Mouse (Mus musculus) thymus, adult 2 months (tissue): ENCODE measurements around the gene Rusc2. TPM values are rescaled to one million over a fixed set of nuclear protein-coding genes. Genes with fewer than 3 reads are reported as not detected.

Experiments used
- DNase-seq: peaks from one replicate; pipeline ENCODE4 v3.0.0; 2021
- H3K27ac ChIP-seq: fragments of 200-500 bp; 2 replicates; pipeline ENCODE4 v1.5.1; 2012; ENCODE audit warnings: low read length, control low read depth; ENCODE audit not compliant: control insufficient read depth, insufficient read depth
- H3K27me3 ChIP-seq: fragments of 200-500 bp; 2 replicates; pipeline ENCODE4 v1.6.1; 2012; ENCODE audit warnings: mild to moderate bottlenecking, low read length, moderate library complexity, mixed read lengths; ENCODE audit not compliant: control insufficient read depth, insufficient read depth
- H3K36me3 ChIP-seq: fragments of 200-500 bp; 2 replicates; pipeline ENCODE4 v1.6.1; 2012; ENCODE audit warnings: mild to moderate bottlenecking, low read length, moderate library complexity; ENCODE audit not compliant: control insufficient read depth, insufficient read depth
- H3K4me1 ChIP-seq: fragments of 200-500 bp; replicated peaks from 2 replicates; pipeline ENCODE4 v1.6.1; 2012; ENCODE audit warnings: low read length; ENCODE audit not compliant: control insufficient read depth, insufficient read depth
- H3K4me3 ChIP-seq: fragments of 200-500 bp; 2 replicates; pipeline ENCODE4 v1.5.1; 2012; ENCODE audit warnings: mild to moderate bottlenecking, low read length, control low read depth, moderate library complexity; ENCODE audit not compliant: control insufficient read depth, insufficient read depth
- CTCF ChIP-seq: fragments of 200-500 bp; IDR thresholded peaks from 2 replicates; pipeline ENCODE4 v1.5.1; 2012; ENCODE audit warnings: mild to moderate bottlenecking, control low read depth, low read length, moderate library complexity, borderline replicate concordance; ENCODE audit not compliant: control insufficient read depth, poor library complexity, insufficient read depth; ENCODE audit errors: extremely low read depth
- POLR2A ChIP-seq: fragments of 200-500 bp; IDR thresholded peaks from 2 replicates; pipeline ENCODE4 v1.6.1; 2012; ENCODE audit warnings: mild to moderate bottlenecking, low read length, control low read depth, moderate library complexity; ENCODE audit not compliant: control insufficient read depth, poor library complexity, insufficient read depth; ENCODE audit errors: extremely low read depth
- WGBS: fragments of 180-500 bp; shearing (Covaris S2); methylation state at CpG from one replicate; pipeline ENCODE4 v1.1.7; 2018; 5-methylcytosine and 5-hydroxymethylcytosine counted together
- polyA plus RNA-seq: library from polyadenylated mRNA; depleted of rRNA; stranded (reverse); fragments of >200 nt; gene quantifications from 2 replicates; pipeline ENCODE4 v1.2.3, GENCODE M21; 2012

The Rusc2 gene
- polyA plus RNA-seq, 1 experiment, result 4.2 TPM

DNA sequence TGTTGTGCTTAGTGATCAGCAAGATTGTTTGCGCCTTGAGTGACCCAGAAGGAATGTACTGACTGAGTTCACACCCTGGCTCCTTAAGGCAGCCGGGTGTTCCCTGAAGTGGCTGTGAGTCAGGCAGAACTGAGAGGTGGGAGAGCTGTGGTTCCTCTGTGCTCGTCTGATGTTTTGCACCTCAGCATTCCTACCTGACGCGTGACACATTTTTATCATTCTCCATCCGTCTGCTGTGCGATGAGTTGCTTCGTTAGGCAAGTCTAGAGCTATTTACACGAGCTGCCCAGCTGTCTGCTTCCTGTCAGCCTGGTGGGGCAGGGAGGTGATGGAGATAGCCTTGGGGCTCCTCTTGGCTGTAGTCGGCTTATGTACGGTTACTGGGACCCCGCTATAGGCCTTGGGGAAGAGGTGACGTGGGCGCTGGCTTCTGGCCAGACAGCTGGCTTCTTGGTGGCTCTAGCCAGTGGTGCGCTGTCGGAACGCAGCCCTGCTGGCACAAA is 17.1 kb downstream of the Rusc2 start:
- H3K27ac ChIP-seq, result no peak overlapping the region
- 68% methylated on average over 17 of the region's 17 CpGs for WGBS
- no peaks in the 10 kb centered on the region for H3K4me1 ChIP-seq
- no peaks in the 10 kb centered on the region for H3K27me3 ChIP-seq
- no peak for DNase-seq
- no peak overlapping the region for H3K4me3 ChIP-seq
- H3K36me3 ChIP-seq, result no peaks in the 10 kb centered on the region
- TF ChIP-seq POLR2A (no peak), CTCF (no peak)

GRCm38 (mm10) chr4:43399391-43400131 is 17.8 kb downstream of the Rusc2 start:
- Histone ChIP-seq H3K27ac (peak overlapping the region; percentile 12; the same call in 1 of the 2 replicates), H3K4me3 (no peak overlapping the region), H3K36me3 (no peaks in the 10 kb centered on the region), H3K27me3 (no peaks in the 10 kb centered on the region), H3K4me1 (no peaks in the 10 kb centered on the region)
- DNase-seq, result no peak
- TF ChIP-seq POLR2A (no peak), CTCF (no peak)
- WGBS, result 88% methylated on average over 31 of the region's 31 CpGs

DNA sequence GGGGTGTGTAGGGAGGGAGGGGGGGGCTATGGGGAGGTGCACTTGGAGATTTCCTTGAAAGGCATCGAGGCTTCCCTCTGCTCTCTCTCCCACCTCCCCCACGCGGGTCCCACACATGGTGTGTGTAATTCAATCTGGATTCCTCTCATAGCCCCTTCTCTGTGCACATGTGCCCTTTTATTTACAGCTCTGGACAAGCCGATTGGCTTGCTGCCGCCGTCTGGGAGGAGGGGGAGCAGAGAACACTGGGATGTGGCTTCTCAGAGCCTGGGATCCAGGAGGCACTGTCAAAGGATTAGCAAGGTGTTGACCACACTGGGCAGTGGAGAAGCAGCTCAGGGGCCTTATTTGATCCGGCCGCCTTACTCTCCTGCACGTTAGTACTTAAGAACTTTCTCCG is 19.2 kb downstream of the Rusc2 start:
- Histone ChIP-seq H3K4me3 (no peak overlapping the region), H3K27me3 (no peaks in the 10 kb centered on the region), H3K27ac (no peak overlapping the region), H3K4me1 (no peaks in the 10 kb centered on the region), H3K36me3 (no peaks in the 10 kb centered on the region)
- 81% methylated on average over 10 of the region's 10 CpGs for WGBS
- no peak for TF ChIP-seq CTCF
- no peak for TF ChIP-seq POLR2A
- DNase-seq, result no peak

- no peak for DNase-seq
- H3K36me3 ChIP-seq, result no peaks in the 10 kb centered on the region
- no peaks in the 10 kb centered on the region for H3K4me1 ChIP-seq
- no peaks in the 10 kb centered on the region; the same call in 1 of the 2 replicates for H3K27me3 ChIP-seq
- WGBS, result 90% methylated on average over 10 of the region's 10 CpGs
- TF ChIP-seq CTCF, result no peak
- TF ChIP-seq POLR2A, result no peak
- H3K27ac ChIP-seq, result no peak overlapping the region
- H3K4me3 ChIP-seq, result no peak overlapping the region
These were observed 19.7 kb downstream of the Rusc2 start for GRCm38 (mm10) chr4:43401486-43401885.

- 55% methylated on average over 9 of the region's 9 CpGs for WGBS
- Histone ChIP-seq H3K4me3 (no peak overlapping the region), H3K36me3 (no peaks in the 10 kb centered on the region), H3K27ac (no peak overlapping the region), H3K4me1 (no peaks in the 10 kb centered on the region), H3K27me3 (no peaks in the 10 kb centered on the region; the same call in 1 of the 2 replicates)
- DNase-seq, result no peak
- TF ChIP-seq CTCF (no peak), POLR2A (no peak)
These were observed 20.4 kb downstream of the Rusc2 start for GRCm38 (mm10) chr4:43402212-43402611.

GRCm38 (mm10) chr4:43404697-43405096 is 22.9 kb downstream of the Rusc2 start:
- H3K4me1 ChIP-seq, result no peaks in the 10 kb centered on the region
- no peak overlapping the region for H3K27ac ChIP-seq
- no peak for DNase-seq
- 94% methylated on average over 10 of the region's 10 CpGs for WGBS
- no peak overlapping the region for H3K4me3 ChIP-seq
- TF ChIP-seq POLR2A, result no peak
- TF ChIP-seq CTCF, result no peak
- no peaks in the 10 kb centered on the region; the same call in 1 of the 2 replicates for H3K27me3 ChIP-seq
- H3K36me3 ChIP-seq, result no peaks in the 10 kb centered on the region
